Mouse (Mus musculus) testis, adult 2 months (tissue): Measurements from ENCODE around the gene Stard3nl. TPM values are rescaled to one million over a fixed set of nuclear protein-coding genes. Genes with fewer than 3 reads are reported as not detected.

Source experiments
- H3K27ac ChIP-seq: fragments of 200-500 bp; 2 replicates; pipeline ENCODE4 v1.5.1; 2012; ENCODE audit warnings: low read depth, low read length; ENCODE audit not compliant: control insufficient read depth, insufficient read depth
- H3K27me3 ChIP-seq: fragments of 200-500 bp; 2 replicates; pipeline ENCODE4 v1.6.1; 2012; ENCODE audit warnings: mild to moderate bottlenecking, low read length, moderate library complexity; ENCODE audit not compliant: control insufficient read depth, insufficient read depth
- H3K36me3 ChIP-seq: fragments of 200-500 bp; 2 replicates; pipeline ENCODE4 v1.6.1; 2012; ENCODE audit warnings: mild to moderate bottlenecking, low read length; ENCODE audit not compliant: control insufficient read depth, insufficient read depth
- H3K4me1 ChIP-seq: fragments of 200-500 bp; 2 replicates; pipeline ENCODE4 v1.6.1; 2012; ENCODE audit warnings: low read length; ENCODE audit not compliant: control insufficient read depth, insufficient read depth
- H3K4me3 ChIP-seq: fragments of 200-500 bp; 2 replicates; pipeline ENCODE4 v1.5.1; 2012; ENCODE audit warnings: low read depth, mild to moderate bottlenecking, low read length, moderate library complexity, mixed read lengths; ENCODE audit not compliant: control insufficient read depth
- CTCF ChIP-seq: fragments of 200-500 bp; IDR thresholded peaks from 2 replicates; pipeline ENCODE4 v1.5.1; 2012; ENCODE audit warnings: low read depth, mild to moderate bottlenecking, inconsistent platforms, low read length, moderate library complexity; ENCODE audit not compliant: control insufficient read depth, insufficient read depth, insufficient replicate concordance
- POLR2A ChIP-seq: fragments of 200-500 bp; IDR thresholded peaks from 2 replicates; pipeline ENCODE4 v1.6.1; 2012; ENCODE audit warnings: low read depth, mild to moderate bottlenecking, inconsistent platforms, low read length, moderate library complexity; ENCODE audit not compliant: control insufficient read depth
- polyA plus RNA-seq: library from polyadenylated mRNA; depleted of rRNA; stranded (reverse); fragments of >200 nt; gene quantifications from 2 replicates; pipeline ENCODE4 v1.2.3, GENCODE M21; 2012

The Stard3nl gene
- polyA plus RNA-seq, 1 experiment, result 11.7 TPM

GRCm38 (mm10) chr13:19415894-19416531 lies 20.4 kb upstream of the Stard3nl start:
- TF ChIP-seq POLR2A (no peak), CTCF (no peak)
- H3K27ac ChIP-seq, result no peak overlapping the region
- H3K4me1 ChIP-seq, result no peaks in the 10 kb centered on the region
- H3K4me3 ChIP-seq, result no peak overlapping the region
- no peaks in the 10 kb centered on the region for H3K27me3 ChIP-seq
- H3K36me3 ChIP-seq, result no peaks in the 10 kb centered on the region

GRCm38 (mm10) chr13:19415337-19415736 lies 19.7 kb upstream of the Stard3nl start:
- Histone ChIP-seq H3K27ac (no peak overlapping the region), H3K27me3 (no peaks in the 10 kb centered on the region), H3K36me3 (no peaks in the 10 kb centered on the region), H3K4me3 (no peak overlapping the region), H3K4me1 (no peaks in the 10 kb centered on the region)
- no peak for TF ChIP-seq POLR2A

DNA sequence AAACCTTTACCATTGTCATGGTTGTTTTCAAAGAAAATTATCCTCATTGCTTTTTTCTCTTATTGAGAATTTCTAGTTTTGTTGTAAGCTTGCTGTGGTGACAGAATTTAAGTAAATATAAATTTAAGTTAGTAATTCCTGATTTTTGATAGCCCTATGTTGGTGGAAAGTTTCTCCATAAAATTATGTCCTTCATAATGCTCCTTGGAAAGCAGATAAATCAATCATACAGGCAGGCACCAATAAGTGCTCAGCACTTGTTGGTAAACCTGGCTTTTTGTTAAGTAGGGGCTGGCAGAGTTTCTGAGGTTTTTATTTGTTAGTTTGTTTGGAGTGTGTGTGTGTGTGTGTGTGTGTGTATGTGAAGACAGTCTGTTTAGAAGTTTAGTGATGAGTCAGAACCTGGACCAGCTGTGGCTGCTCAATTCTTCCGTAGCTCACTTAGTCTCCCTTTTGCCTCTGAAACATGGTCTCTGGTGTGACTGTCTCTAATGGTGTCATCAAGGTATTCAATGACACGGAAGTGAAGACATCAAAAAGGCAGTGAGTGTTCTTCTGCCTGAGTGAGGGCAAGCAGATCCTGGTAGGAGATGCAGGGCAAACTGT lies 16.8 kb upstream of the Stard3nl start:
- Histone ChIP-seq H3K27ac (no peak overlapping the region), H3K27me3 (no peaks in the 10 kb centered on the region), H3K36me3 (no peaks in the 10 kb centered on the region), H3K4me3 (no peak overlapping the region), H3K4me1 (no peaks in the 10 kb centered on the region)
- TF ChIP-seq CTCF (no peak), POLR2A (no peak)

- Histone ChIP-seq H3K4me3 (no peak overlapping the region), H3K27me3 (no peaks in the 10 kb centered on the region), H3K4me1 (no peaks in the 10 kb centered on the region), H3K36me3 (no peaks in the 10 kb centered on the region), H3K27ac (no peak overlapping the region)
- no peak for TF ChIP-seq POLR2A
- TF ChIP-seq CTCF, result no peak
These were observed 16.3 kb upstream of the Stard3nl start for GRCm38 (mm10) chr13:19411886-19412285.

DNA sequence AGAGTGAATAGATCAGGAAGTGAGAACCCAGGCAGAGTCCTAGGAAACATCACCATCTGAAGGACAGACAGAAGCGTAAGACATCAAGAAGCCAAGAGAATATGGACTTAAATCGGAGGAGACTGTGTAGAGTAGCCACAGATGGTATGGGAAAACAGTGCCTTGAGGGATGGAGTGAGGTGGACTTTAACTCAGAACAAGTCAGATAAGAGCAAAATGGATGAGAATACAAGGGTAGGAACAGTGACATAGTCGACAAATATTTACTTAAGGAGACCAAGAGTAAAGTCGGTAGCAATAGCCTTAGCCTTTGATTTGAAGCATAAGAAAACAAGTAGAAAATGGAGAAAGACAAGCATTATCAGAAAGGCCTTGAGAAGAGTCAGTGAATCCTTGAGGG lies 15.1 kb upstream of the Stard3nl start:
- TF ChIP-seq POLR2A (no peak), CTCF (no peak)
- Histone ChIP-seq H3K27ac (no peak overlapping the region), H3K27me3 (no peaks in the 10 kb centered on the region), H3K36me3 (no peaks in the 10 kb centered on the region), H3K4me1 (no peaks in the 10 kb centered on the region), H3K4me3 (no peak overlapping the region)

- no peaks in the 10 kb centered on the region for H3K36me3 ChIP-seq
- H3K27me3 ChIP-seq, result no peaks in the 10 kb centered on the region
- H3K4me1 ChIP-seq, result no peaks in the 10 kb centered on the region
- no peak overlapping the region for H3K27ac ChIP-seq
- no peak overlapping the region for H3K4me3 ChIP-seq
- TF ChIP-seq POLR2A (no peak), CTCF (no peak)
These were observed 12.4 kb upstream of the Stard3nl start for GRCm38 (mm10) chr13:19407953-19408352.

DNA sequence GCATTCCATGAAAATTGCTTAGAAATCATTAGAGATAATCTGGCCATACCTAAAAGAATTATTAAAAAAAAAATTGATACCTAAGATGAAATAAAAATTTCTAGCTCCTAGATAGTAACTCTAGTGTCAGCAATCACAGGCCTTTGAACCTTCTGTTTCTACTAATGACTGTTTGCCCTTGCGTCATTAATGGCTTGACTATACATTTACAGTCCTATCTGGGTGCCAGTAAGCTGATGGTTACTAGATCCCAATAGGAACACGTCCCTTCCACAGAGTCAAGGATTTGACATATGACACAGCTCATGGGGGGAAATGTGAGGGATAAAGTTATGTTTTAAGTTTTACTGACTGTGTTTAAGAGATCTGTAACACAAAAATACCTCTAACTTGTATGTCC lies 9.0 kb upstream of the Stard3nl start:
- Histone ChIP-seq H3K27ac (no peak overlapping the region), H3K27me3 (no peaks in the 10 kb centered on the region), H3K4me3 (no peak overlapping the region), H3K36me3 (no peaks in the 10 kb centered on the region), H3K4me1 (no peaks in the 10 kb centered on the region)
- TF ChIP-seq POLR2A, result no peak
